Mouse (Mus musculus): ENCODE results near the gene Fam228b.
"Not testable (repeated sequence)": the region's sequence is repeated elsewhere in the genome, so short reads cannot be mapped to it uniquely, and the experiment has no call there.

Fam228b gene

DNA sequence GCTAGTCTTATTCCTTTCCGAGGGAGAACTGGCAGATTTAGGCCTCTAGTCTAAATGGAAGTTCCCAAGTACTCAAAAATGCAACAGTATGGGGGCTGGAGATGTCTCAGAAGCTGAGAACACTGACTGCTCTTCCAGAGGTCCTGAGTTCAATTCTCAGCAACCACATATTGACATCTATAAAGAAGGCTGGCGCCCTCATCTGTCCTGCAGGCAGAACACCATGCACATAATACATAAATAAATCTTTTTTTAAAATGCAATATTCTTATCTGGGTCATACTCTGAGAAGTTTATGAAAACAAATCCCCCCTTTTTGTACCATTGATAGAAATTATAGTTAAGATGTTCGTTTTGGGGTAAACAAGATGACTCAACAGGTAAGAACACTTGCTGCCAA, 26.9 kb downstream of the Fam228b start:
- no peak for DNase-seq (ENCODE audit: low spot score)

DNA sequence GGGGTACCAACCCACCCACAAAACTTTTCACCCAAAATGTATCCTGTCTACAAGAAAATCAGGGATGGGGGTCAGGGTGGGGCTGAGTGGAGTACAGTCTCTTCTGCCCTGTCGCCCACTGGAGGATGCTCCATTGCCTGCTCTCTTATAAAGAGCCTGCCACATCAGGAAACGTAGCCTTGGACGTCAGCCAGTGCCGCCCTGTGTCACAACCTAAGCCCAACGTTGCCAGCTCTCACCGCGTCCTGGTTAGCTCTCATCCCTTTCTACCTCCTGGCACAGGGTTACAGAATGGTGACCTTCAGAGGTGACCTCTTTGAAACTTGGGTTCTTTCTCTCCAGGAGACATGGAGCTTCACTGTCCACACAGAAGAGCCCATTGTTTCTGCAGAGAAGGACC, 28.2 kb downstream of the Fam228b start:
- DNase-seq (ENCODE audit: low spot score): no peak

DNA sequence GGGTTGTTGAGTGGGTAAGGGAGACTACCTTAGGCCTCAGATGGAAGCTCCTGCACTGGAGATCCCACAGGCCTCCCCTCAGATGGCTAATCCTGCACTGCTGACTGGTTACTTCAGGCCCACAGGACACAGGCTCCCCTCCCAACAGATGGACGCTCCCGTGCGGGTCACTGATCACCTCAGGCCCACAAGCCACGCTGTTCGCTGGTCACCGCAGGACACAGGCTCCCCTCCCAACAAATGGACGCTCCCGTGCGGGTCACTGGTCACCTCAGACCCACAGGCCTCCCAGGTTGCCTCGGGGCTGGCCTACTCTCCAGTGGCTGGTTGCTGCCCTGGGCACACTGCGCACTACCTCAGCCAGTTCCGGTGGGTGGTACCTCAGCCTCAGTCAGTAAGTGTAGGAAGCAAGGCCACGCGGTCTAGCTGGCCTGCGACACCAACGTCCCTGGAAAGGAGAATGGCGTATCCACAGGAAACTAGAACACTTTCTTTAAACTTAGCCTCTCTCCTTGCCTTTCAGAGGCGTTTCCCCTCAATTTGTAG, 31.0 kb downstream of the Fam228b start, which contains the start of gene Fam228a:
Gene Fam228a, minus strand, starts transcription at position 400 of the 546 bp plus-strand sequence.
- no peak for DNase-seq (ENCODE audit: low spot score)

DNA sequence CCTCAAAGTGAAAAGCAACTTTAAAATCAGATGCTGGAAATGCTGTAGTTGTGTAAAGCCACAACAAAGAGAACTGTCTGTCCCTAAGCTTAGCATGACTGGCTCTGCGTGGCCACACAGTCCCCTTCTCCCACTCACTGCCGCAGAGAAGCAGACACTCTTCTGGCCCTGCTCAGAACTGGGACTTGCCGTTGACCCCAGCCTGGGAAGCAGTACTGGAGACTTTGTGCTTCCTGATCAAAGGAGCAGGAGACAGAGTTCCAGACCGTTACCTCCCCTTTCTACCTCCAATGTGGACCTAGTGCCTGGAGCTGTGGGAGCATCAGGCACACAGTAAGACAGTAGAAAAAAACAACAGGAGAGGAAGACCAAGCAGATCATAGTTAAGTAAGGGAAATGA, 36.7 kb downstream of the Fam228b start:
- DNase-seq (ENCODE audit: low spot score): no peak

DNA sequence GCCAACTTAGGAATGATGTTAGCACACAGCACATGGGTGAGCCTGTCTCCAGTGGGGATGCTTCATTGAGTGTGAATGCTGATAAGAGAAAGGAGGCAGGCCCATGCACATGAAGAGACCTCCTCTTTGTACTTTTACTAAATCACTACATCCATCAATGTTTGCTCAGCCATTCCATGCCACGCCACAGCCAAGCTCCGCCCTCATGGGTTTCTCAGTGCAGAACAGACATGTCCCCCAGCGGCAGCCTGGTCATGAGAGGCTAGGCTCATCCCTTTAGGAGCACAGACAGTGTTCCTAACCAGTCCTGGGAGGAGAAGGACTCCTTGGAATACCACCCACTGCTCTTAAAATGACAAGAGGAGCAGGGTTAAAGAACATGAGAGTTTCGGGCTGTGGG, 37.4 kb downstream of the Fam228b start:
- no peak for DNase-seq (ENCODE audit: low spot score)

DNA sequence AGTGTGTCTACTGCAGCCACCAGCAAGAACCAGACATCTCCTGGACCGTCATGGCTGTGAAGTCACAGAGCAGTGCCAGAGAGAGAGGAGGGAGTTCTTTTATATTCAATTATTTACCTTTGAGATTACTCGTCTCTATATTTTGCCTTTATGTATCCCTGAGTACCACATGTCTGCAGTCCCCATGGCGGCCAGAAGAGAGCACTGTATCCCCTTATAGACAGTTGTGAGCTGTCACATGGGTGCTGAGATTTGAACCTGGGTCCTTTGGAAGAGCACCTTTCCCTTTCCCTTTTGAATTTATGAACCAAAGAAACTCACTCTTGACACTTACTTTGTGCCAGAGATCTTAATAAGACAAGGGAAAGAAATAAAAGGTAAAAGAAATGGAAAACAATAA, 39.9 kb downstream of the Fam228b start:
- DNase-seq (ENCODE audit: low spot score): no peak

DNA sequence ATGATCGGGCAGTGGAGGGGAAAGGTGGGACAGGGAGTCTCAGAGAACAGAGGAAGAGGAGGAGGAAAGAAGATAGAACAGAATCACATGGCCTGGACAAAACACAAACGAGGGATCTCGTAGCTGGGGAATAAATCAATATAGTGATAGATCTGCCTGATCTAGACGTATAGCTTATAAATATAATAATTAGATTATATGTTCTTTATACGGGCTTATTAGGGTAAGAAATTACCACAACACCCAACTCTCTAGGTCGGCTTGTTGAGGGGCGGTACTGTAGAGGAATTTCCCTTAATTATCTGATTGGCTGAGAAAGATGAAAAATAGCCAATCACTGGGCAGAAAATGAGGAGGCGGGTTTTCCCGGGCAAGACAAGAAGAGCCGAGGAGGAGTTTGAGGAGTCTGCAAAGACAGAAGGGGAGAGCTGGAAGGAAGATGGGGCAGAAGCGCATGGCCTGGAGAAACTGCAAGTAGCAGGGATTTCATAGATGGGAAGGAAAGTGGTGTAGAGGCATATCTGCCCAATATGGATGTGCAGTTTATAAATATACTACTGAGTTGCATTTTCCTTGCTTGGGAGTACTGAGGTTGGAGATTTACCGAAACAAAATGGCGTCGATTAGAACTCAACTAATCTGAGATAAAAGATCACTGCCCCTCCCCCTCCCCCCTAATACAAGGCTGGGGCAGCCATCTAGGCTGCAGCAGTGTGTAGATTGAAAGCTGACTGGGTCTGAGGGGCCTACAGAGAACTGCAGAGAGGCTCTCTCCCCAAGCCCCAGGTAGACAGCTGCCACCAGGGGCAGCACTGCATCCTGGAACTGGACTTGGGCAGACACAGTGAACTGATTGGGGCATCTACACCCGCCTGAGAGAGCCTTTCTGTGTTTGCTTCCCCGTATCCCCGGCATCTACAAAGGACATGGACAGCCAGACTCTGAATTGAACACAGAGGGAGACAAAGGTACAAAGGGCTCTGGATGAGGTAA, 49.0 kb downstream of the Fam228b start:
- peak; percentile 29 for DNase-seq (ENCODE audit: low spot score)

DNA sequence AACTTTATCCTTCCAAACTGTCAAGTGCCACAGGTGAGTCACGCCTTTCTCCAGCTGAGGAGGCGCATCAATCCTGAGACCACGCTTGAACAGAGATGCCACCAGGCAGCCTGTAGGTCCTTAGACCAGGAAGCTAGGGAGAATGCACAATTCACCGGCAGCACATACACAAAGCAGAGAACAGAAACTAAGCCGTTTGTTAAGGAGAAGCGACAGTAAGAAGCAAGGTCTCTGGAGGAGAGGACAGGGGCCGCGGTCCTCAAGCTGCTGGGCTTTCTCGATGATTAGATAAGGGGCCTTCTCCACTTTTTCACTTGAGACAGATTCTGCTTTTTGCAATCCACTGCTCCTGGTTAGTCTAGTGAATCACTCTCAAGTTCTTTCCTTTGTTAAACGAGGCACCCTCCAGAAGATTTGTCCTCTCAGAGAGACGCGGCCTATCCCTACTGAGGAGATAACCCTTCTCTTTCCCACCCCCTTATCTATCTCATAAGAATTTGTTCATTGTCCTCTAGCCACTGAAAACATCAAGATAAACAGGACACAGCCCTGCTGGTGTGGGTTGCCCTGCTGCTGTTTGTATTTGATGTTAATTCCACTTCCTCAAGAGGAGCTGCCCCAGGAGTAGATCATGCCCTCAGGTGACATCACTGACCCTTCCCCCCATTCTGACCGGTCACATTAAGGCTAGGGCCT, 49.9 kb downstream of the Fam228b start:
- DNase-seq (ENCODE audit: low spot score): no peak

DNA sequence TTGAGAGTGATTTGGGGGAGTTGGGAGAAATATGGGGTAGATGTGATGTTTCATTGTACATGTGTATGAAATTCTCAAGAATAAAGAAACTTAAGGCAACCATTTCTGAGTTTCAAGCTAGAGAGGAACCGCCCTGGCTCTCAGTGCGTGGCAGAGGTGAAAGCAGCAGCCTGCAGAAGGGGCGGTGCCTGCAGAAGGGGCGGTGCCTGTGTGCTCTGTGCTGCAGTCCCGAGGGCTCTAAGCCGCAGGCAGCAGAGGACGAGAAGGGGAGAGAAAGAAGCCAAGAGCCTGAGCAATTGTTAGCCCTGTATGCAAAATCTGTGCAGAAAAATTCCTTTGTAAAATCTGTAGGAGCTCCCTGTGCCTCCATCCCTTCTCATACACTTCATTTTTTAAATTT, 51.6 kb downstream of the Fam228b start:
- peak; percentile 61 for DNase-seq (ENCODE audit: low spot score)

DNA sequence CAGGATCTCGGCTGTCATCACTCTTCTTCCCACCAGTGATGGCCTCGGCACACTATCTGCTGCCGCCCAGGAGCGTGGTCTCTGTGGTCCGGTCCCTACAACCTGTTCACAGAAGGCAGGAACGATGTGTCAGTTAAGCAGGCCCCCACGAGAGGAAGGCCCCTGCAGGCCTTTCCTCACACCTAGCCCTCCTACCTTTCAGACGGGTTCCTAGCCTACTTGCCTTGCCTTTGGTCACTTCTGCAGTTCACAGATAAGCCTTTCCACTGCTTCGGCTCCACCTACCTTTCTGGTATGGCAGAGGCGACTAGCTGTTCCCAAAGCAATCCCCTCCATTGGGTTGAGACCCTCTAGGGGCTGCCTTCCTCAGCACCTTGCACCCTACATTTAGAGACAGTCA, 53.5 kb downstream of the Fam228b start:
- no peak for DNase-seq (ENCODE audit: low spot score)

DNA sequence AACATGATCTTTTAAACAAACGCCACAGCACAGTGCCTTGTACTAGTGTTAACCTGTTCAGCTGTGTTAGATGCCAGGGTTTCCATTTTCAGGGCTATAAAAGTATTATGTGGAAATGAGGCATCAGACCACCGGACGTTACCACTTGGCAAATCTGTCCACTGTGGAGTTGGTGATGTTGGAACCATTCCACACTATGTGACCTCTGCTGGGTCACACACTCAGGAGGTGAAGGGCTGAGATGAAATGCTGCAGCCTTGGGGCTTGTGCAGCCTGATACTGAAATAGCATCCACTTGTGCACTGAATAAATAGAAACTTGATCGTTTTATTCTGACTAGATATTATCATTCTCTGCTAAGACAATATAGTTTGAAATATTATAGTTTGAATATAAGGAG, 55.7 kb downstream of the Fam228b start:
- DNase-seq (ENCODE audit: low spot score): no peak

DNA sequence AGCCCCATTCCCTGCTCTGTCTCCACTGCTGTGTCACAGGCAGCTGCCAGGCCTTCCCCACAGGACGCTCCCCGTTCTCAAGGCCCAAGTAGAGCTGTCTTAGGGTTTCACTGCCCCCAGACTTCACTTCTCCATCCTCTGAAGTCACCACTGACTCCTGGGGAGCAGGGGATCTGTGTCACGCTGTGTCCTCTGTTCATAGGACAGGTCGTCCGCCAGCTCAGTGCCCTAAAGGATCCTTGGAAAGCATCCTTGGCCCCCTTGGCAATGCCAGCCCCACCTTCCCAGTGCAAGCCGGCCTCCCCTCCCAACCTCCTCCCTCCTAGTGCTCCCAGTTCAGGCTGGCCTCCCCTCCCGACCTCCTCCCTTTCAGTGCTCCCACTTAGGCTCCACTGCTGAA, 59.1 kb downstream of the Fam228b start:
- DNase-seq (ENCODE audit: low spot score): no peak

DNA sequence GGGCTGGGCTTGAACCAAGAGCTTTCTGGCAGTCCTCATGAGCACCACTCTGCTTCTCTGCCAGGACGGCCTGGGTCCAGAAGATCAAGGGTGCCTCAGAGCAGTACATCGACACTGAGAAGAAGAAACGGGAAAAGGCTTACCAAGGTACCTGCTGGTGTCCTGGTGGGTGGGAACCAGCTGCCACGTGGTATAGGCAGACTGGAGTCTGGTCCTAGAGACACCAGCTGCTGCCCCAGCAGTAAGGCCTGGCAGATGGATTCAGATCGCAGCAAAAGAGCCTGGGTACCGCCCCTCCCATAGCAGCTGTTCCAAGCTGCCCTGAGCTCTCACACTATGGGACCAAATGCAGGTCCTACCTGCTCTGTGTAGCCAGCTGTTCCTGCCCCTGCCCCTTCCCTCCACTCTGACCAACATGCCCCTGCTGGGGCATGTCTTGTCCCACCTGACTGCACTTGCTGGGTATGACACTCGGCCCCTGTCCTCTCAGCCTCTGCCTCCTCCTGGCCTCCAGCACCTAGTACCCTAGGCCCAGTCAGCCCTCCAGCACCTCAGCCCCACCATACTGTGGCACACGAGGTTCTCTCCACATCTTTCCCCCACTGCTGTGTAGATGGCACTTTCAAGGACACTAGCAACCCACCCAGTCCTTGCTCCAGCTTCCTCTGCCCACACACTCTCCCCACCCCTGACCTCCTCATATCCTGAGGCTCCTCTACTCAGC, 60.0 kb downstream of the Fam228b start:
- DNase-seq (ENCODE audit: low spot score): no peak

DNA sequence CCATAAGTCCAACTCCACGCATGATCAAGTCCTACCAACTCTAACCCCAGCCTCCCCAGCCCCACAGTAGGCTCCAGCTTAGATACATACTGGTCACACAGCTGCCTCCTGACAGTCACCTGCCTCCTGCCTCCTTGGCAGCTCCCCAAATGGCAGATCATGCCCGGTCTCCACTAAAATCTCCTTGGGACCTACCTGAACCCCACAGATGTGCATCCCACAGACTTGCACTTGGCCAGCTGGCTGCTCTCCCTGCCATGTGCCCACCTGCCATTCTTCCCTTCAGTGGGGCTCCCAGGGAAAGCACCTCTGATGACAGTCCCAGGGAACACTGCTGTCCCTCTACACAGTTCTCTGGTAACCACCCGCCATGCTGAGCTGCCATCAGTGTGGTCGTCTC, 60.8 kb downstream of the Fam228b start:
- DNase-seq (ENCODE audit: low spot score): no peak

DNA sequence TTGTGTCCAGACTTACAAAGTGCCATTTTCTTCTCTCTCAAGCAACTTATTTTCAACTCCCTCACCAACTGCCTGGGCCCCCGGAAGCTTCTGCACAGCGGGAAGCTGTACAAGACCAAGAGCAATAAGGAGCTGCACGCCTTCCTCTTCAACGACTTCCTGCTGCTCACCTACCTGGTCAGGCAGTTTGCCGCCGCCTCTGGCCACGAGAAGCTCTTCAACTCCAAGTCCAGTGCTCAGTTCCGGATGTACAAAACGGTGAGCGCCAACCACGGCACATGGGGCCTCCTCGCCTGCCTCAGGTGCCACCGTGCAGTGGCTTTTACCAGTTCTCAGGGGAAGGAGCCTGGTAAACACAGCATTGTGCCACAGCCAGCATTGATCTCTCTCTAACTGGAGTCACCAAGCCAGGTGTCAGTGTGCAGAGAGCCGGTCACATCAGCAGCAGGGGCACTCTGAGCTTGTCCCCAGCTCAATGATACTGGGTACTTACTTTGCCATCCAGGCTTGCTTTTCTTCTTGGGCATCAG, 61.5 kb downstream of the Fam228b start:
- no peak for DNase-seq (ENCODE audit: low spot score)

DNA sequence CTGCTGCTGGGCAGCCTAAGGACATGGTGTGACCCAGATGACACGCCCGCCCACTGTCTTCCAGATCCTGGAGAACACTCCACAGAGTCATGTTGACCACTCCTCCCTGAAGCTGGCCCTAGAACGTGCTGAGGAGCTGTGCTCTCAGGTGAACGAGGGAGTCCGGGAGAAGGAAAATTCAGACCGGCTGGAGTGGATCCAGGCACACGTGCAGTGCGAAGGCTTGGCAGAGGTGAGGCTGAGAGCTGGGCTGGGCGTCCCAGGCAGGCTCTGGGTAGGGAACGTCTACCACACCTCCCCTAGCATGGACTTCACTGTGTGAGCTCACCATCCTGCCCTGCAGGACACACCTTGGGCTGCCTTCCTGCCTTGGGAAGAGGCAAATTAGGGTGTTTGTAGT, 62.2 kb downstream of the Fam228b start:
- no peak for DNase-seq (ENCODE audit: low spot score)

DNA sequence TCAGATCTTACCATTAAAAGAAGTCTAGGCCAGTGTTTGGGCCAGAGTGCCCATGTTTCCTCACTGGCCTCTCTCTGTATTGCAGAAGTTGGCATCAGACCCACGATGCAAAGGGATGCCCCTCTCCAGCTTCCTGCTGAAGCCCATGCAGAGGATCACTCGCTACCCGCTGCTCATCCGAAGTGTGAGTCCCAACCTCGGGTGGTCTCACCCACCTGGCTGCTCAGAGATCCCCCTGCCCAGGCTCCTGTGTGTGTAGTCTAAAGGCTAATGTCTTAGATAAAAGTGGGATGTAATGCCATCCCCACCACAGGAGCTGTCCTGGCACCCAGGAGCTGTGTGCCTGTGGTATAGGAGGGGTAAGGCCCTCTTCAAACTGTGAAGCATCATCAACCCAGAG, 62.9 kb downstream of the Fam228b start:
- DNase-seq (ENCODE audit: low spot score): no peak

DNA sequence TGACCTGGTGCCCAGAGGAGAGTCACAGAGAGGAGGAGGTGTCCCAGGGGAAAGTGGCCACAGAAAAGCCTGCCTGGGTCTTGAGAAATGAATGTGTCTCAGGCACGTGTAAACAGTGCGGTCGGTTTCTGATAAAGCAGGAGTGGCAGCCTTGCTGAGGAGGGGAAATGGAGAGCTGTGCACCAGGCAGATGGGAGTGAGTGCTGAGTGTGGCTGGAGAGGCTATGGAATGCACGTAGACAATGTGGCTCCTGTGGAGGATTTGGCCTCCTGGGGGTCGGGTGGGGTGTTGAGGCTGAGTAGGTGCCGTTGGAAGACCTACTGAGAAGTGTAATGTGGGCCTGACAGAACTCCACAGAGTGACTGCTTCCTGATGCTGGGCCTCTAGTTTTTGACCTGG, 63.4 kb downstream of the Fam228b start:
- DNase-seq (ENCODE audit: low spot score): not testable (repeated sequence)

DNA sequence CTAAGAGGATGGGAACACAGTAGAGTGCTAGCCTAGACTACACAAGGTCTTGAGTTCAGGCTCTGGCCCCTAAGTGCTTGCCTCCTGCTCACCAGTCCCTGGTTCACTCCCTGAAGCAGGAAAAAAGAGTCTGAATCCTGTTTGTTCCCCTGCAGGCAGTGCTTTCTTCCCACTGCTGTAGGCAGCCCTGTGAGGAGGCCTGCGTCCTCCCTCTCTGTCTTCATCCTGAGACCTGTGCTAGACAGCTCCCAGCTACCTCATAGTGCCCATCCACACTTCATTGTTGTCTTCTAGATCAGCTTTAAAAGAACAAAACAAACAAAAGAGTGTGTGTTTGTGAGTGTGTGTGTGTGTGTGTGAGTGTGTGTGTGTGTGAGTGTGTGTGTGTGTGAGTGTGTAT, 74.5 kb downstream of the Fam228b start:
- DNase-seq (ENCODE audit: low spot score): no peak

DNA sequence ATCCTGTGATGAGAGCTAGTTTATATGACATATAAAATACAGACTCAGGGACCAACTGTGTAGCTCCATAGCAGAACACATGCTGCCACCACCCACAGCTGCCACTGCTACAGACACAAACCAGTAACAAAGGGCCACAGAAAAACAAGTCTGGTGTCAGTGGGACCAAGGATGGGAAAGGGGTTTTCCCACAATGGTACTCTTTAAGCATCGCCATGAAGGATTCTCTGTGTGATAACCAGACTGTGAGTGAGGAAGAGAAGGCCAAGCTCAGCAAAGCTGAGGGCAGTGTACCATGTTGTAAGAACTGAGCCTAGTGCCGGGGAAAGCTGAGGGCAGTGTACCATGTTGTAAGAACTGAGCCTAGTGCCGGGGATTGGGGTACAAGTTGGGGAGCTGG, 77.9 kb downstream of the Fam228b start:
- no peak for DNase-seq (ENCODE audit: low spot score)
